Mouse (Mus musculus) stomach, postnatal 0 days (tissue): ENCODE data around the gene Hmbs. TPM values are rescaled to one million over a fixed set of nuclear protein-coding genes. Genes with fewer than 3 reads are reported as not detected.
"Not testable (repeated sequence)": the region's sequence is repeated elsewhere in the genome, so short reads cannot be mapped to it uniquely, and the experiment has no call there.

Experiments
- ATAC-seq: fragments of 200-750 bp; cut with Nextera tagmentation; 2 replicates; pipeline ENCODE4 v1.8.0; 2017; ENCODE audit not compliant: low FRiP score, low TSS enrichment
- DNase-seq: peaks from one replicate; pipeline ENCODE4 v3.0.0-alpha.2; 2016; ENCODE audit warnings: low spot score
- H3K27ac ChIP-seq: fragments of 300-500 bp; sonication (generic); replicated peaks from 2 replicates; pipeline ENCODE4 v1.5.1; 2014; ENCODE audit warnings: mild to moderate bottlenecking, control low read depth
- H3K27me3 ChIP-seq: fragments of 300-500 bp; sonication (generic); 2 replicates; pipeline ENCODE4 v1.6.1; 2014; ENCODE audit warnings: low read length; ENCODE audit not compliant: control insufficient read depth, insufficient read depth
- H3K36me3 ChIP-seq: fragments of 300-500 bp; sonication (generic); 2 replicates; pipeline ENCODE4 v1.6.1; 2014; ENCODE audit warnings: low read length, mixed read lengths; ENCODE audit not compliant: control insufficient read depth, insufficient read depth
- H3K4me1 ChIP-seq: fragments of 300-500 bp; sonication (generic); replicated peaks from 2 replicates; pipeline ENCODE4 v1.6.1; 2014; ENCODE audit warnings: antibody characterized with exemption; ENCODE audit not compliant: control insufficient read depth, insufficient read depth
- H3K4me2 ChIP-seq: fragments of 300-500 bp; sonication (generic); replicated peaks from 2 replicates; pipeline ENCODE4 v1.6.1; 2014; ENCODE audit warnings: low read depth, mild to moderate bottlenecking, control low read depth, moderate library complexity
- H3K4me3 ChIP-seq: fragments of 300-500 bp; sonication (generic); 2 replicates; pipeline ENCODE4 v1.5.1; 2014; ENCODE audit warnings: low read depth, low read length, control low read depth
- H3K9ac ChIP-seq: fragments of 300-500 bp; sonication (generic); 2 replicates; pipeline ENCODE4 v1.6.1; 2014; ENCODE audit warnings: mild to moderate bottlenecking, low read length, control low read depth, mixed read lengths
- H3K9me3 ChIP-seq: fragments of 300-500 bp; sonication (generic); 2 replicates; pipeline ENCODE4 v1.6.1; 2016; ENCODE audit warnings: low read length; ENCODE audit not compliant: control insufficient read depth
- CTCF ChIP-seq: IDR thresholded peaks from 2 replicates; pipeline ENCODE4 v1.5.1; 2016; ENCODE audit warnings: antibody characterized with exemption, low read depth, mild to moderate bottlenecking, moderate library complexity
- EP300 ChIP-seq: optimal IDR thresholded peaks from 2 replicates; pipeline ENCODE3; 2016; ENCODE audit warnings: antibody characterized with exemption
- whole genome bisulfite sequencing: fragments of 180-500 bp; shearing (Covaris S2); extraction: QIAGEN DNeasy Blood & Tissue Kit; methylation state at CpG from one replicate; pipeline ENCODE4 v1.1.7; 2014; 5-methylcytosine and 5-hydroxymethylcytosine counted together
- polyA plus RNA-seq: library from polyadenylated mRNA; unstranded; fragments of >200 nt; fragmentation: Nextera tagmentation; extraction: Ambion mirVana; gene quantifications from 2 replicates; pipeline ENCODE4 v1.2.1, GENCODE M21; 2015

Gene Hmbs
- polyA plus RNA-seq, 1 experiment from 2014 or later: 68.8 TPM

GRCm38 (mm10) chr9:44379054-44379834, 35.2 kb upstream of the Hmbs start, which contains the start of gene Hyou1:
TSS of gene Hyou1 (plus strand) at chr9:44379490.
- ATAC-seq: peak; percentile 97

GRCm38 (mm10) chr9:44378153-44378730, 34.2 kb upstream of the Hmbs start:
- DNase-seq: no peak
- Histone ChIP-seq H3K9ac (no peak overlapping the region), H3K36me3 (peaks cover 12% of the 10 kb centered on the region), H3K27ac (no peak overlapping the region), H3K4me1 (peaks cover 3% of the 10 kb centered on the region; the same call in 1 of the 2 replicates), H3K4me2 (peak overlapping the region; percentile 56), H3K9me3 (no peaks in the 10 kb centered on the region), H3K27me3 (no peaks in the 10 kb centered on the region), H3K4me3 (peak overlapping the region; percentile 79; the same call in 1 of the 2 replicates)
- 81% methylated on average over 5 of the region's 5 CpGs for WGBS
- no peak for TF ChIP-seq CTCF
- ATAC-seq: no peak

More at GRCm38 (mm10) chr9:44379054-44379834, 35.2 kb upstream of the Hmbs start, which contains the start of gene Hyou1:
- Histone ChIP-seq H3K4me1 (peaks cover 3% of the 10 kb centered on the region; the same call in 1 of the 2 replicates), H3K27ac (peak within 1 kb of the TSS; percentile 88), H3K4me2 (peak within 1 kb of the TSS; percentile 94), H3K4me3 (peak within 1 kb of the TSS; percentile 79), H3K27me3 (no peaks in the 10 kb centered on the region), H3K9ac (peak within 1 kb of the TSS; percentile 87), H3K36me3 (peaks cover 14% of the 10 kb centered on the region), H3K9me3 (no peaks in the 10 kb centered on the region)
- TF ChIP-seq EP300 (no peak), CTCF (peak; percentile 61)
- under 1% methylated on average over 83 of the region's 83 CpGs for WGBS
- peak; percentile 100 for DNase-seq

GRCm38 (mm10) chr9:44377335-44377734, 33.3 kb upstream of the Hmbs start:
- not testable (repeated sequence) for H3K36me3 ChIP-seq, ATAC-seq, H3K9ac ChIP-seq, H3K9me3 ChIP-seq, H3K4me3 ChIP-seq, DNase-seq, H3K4me2 ChIP-seq, H3K27ac ChIP-seq, H3K4me1 ChIP-seq, H3K27me3 ChIP-seq
- 83% methylated on average over 2 of the region's 2 CpGs for WGBS

GRCm38 (mm10) chr9:44376141-44376540, 32.1 kb upstream of the Hmbs start:
- Histone ChIP-seq H3K9me3 (no peaks in the 10 kb centered on the region), H3K4me1 (peaks cover 3% of the 10 kb centered on the region; the same call in 1 of the 2 replicates)
- no peak for ATAC-seq

GRCm38 (mm10) chr9:44373386-44373785, 29.4 kb upstream of the Hmbs start:
- Histone ChIP-seq H3K4me3 (no peak overlapping the region), H3K4me1 (no peaks in the 10 kb centered on the region), H3K4me2 (no peak overlapping the region), H3K27ac (no peak overlapping the region), H3K27me3 (no peaks in the 10 kb centered on the region), H3K9ac (no peak overlapping the region), H3K9me3 (no peaks in the 10 kb centered on the region), H3K36me3 (no peaks in the 10 kb centered on the region)
- ATAC-seq (no peak), DNase-seq (no peak)
- TF ChIP-seq CTCF (no peak), EP300 (no peak)

More at GRCm38 (mm10) chr9:44376141-44376540, 32.1 kb upstream of the Hmbs start:
- no peak for DNase-seq
- Histone ChIP-seq H3K27me3 (no peaks in the 10 kb centered on the region), H3K9ac (no peak overlapping the region), H3K4me2 (no peak overlapping the region), H3K4me3 (no peak overlapping the region), H3K27ac (no peak overlapping the region), H3K36me3 (no peaks in the 10 kb centered on the region)
- WGBS: 71% methylated on average over 6 of the region's 6 CpGs
- TF ChIP-seq CTCF (no peak), EP300 (no peak)

GRCm38 (mm10) chr9:44364480-44364879, 20.5 kb upstream of the Hmbs start:
- DNase-seq: no peak
- 55% methylated on average over 3 of the region's 3 CpGs for WGBS
- Histone ChIP-seq H3K27me3 (no peaks in the 10 kb centered on the region), H3K9ac (no peak overlapping the region), H3K4me1 (no peaks in the 10 kb centered on the region), H3K27ac (no peak overlapping the region), H3K9me3 (no peaks in the 10 kb centered on the region), H3K36me3 (no peaks in the 10 kb centered on the region), H3K4me3 (no peak overlapping the region), H3K4me2 (no peak overlapping the region)
- peak; percentile 57 for TF ChIP-seq CTCF
- no peak for TF ChIP-seq EP300
- ATAC-seq: no peak

- 0 out of 2 replicates have a peak overlapping the region, but pooled peaks have one; percentile 6 for H3K27ac ChIP-seq
- H3K9ac ChIP-seq: not testable (repeated sequence)
These were observed 17.9 kb upstream of the Hmbs start for GRCm38 (mm10) chr9:44361931-44362330.

More at GRCm38 (mm10) chr9:44361931-44362330, 17.9 kb upstream of the Hmbs start:
- Histone ChIP-seq H3K4me2 (peak overlapping the region; percentile 76), H3K4me3 (peak overlapping the region; percentile 77; the same call in 1 of the 2 replicates), H3K36me3 (peaks cover 12% of the 10 kb centered on the region)
- 0 out of 2 replicates have a peak, but pooled peaks have one; percentile 28 for ATAC-seq
- WGBS: 45% methylated on average over 4 of the region's 4 CpGs
- DNase-seq, H3K4me1 ChIP-seq, H3K9me3 ChIP-seq, H3K27me3 ChIP-seq: not testable (repeated sequence)
